Mouse (Mus musculus): ENCODE data around the gene Mrgbp. TPM values are rescaled to one million over a fixed set of nuclear protein-coding genes. Genes with fewer than 3 reads are reported as not detected.

The Mrgbp gene
- polyA plus RNA-seq (2015; fragmentation: Nextera tagmentation; extraction: Ambion mirVana): 10.9 and 12.5 TPM in 2 replicates

DNA sequence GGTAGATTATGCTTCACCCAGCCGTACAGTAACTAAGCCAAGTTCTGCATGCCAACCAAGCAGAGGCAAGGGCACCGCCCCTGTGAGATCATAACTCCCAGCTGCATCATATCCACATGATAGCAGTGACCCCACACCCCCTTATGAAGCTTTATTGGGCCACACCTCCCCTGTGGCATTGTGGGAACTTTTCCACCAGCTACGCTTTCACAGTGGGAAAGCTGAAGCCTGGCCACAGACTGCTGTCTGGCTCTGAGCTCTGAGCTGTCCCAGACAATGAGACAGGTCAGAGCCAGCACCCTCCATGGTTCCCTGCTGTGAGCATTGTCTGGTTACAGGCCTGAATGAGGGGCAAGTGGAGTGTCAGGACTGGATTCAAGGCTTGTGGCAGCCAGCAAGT, at the start of gene Mrgbp:
Gene Mrgbp (plus strand): TSS at position 303 of the 400 bp plus-strand sequence.
- 68% methylated on average over 3 of the region's 3 CpGs for WGBS (ENCODE audit: insufficient replicate concordance)
- ATAC-seq (ENCODE audit: low read depth): no peak
- H3K4me2 ChIP-seq: peak within 1 kb of the TSS; percentile 93; the same call in 1 of the 2 replicates
- no peak within 1 kb of the TSS for H3K27ac ChIP-seq
- no peaks in the 10 kb centered on the region for H3K9me3 ChIP-seq (replicated peaks)
- H3K27me3 ChIP-seq: no peaks in the 10 kb centered on the region
- peaks cover 23% of the 10 kb centered on the region for H3K4me1 ChIP-seq (replicated peaks)
- H3K9ac ChIP-seq: no peak within 1 kb of the TSS
- DNase-seq: no peak
- peak within 1 kb of the TSS; percentile 86; the same call in 1 of the 2 replicates for H3K4me3 ChIP-seq (replicated peaks)
- H3K36me3 ChIP-seq: peaks cover 15% of the 10 kb centered on the region

DNA sequence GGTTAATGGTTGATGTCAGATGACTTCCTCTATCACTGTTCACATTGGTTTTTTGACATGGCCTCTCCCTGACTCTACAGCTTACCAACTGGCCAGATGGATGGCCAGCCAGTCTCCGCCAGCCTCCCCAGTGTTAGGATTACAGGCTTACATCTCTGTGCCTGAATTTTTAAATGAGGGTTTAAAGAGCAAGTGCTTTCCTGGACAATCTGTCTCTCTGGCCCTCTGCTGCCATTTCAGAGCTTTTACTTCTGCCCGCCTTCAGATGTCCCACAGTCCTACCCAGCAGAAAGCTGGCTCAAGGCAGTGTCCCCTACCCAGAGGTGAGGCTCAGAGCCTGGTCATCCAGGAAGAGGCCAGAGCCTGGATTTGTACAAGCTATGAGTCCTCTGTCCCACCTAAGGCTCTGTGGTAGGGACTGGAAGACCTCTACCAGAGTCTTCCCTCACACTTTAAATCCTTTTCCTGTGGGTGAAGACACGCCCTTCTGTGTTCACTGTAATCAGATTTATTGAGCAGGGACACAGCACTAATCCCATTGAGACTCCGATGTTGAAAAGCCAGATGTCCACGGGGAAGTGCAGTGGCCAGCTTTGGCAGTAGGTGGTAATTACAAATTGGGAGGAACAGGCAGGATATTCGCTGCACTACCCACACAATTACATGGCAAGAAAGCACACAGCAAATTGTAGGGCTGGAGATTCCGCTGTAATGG, 49.3 kb upstream of the Mrgbp start:
- H3K27ac ChIP-seq: no peak overlapping the region
- WGBS (ENCODE audit: insufficient replicate concordance): 57% methylated on average over 7 of the region's 7 CpGs
- no peak for ATAC-seq (ENCODE audit: low read depth)
- H3K9me3 ChIP-seq (replicated peaks): no peaks in the 10 kb centered on the region
- DNase-seq: no peak
- H3K27me3 ChIP-seq: peaks cover 11% of the 10 kb centered on the region; the same call in 1 of the 2 replicates
- no peaks in the 10 kb centered on the region for H3K36me3 ChIP-seq
- H3K9ac ChIP-seq: no peak overlapping the region
- no peaks in the 10 kb centered on the region for H3K4me1 ChIP-seq (replicated peaks)
- H3K4me2 ChIP-seq: no peak overlapping the region
- H3K4me3 ChIP-seq (replicated peaks): no peak overlapping the region

- H3K4me2 ChIP-seq: no peak overlapping the region
- H3K4me1 ChIP-seq (replicated peaks): no peaks in the 10 kb centered on the region
- 56% methylated on average over 6 of the region's 6 CpGs for WGBS (ENCODE audit: insufficient replicate concordance)
- DNase-seq: no peak
- peaks cover 8% of the 10 kb centered on the region; the same call in 1 of the 2 replicates for H3K27me3 ChIP-seq
- H3K36me3 ChIP-seq: no peaks in the 10 kb centered on the region
- no peak for ATAC-seq (ENCODE audit: low read depth)
- no peaks in the 10 kb centered on the region for H3K9me3 ChIP-seq (replicated peaks)
- no peak overlapping the region for H3K27ac ChIP-seq
- H3K9ac ChIP-seq: no peak overlapping the region
- H3K4me3 ChIP-seq (replicated peaks): no peak overlapping the region
These were observed 48.6 kb upstream of the Mrgbp start for GRCm38 (mm10) chr2:180532386-180532995.

- H3K36me3 ChIP-seq: no peaks in the 10 kb centered on the region
- DNase-seq: no peak
- H3K9ac ChIP-seq: no peak overlapping the region
- H3K9me3 ChIP-seq (replicated peaks): no peaks in the 10 kb centered on the region
- no peak overlapping the region for H3K4me3 ChIP-seq (replicated peaks)
- H3K27ac ChIP-seq: no peak overlapping the region
- WGBS (ENCODE audit: insufficient replicate concordance): 28% methylated on average over 4 of the region's 4 CpGs
- no peak overlapping the region for H3K4me2 ChIP-seq
- no peaks in the 10 kb centered on the region for H3K4me1 ChIP-seq (replicated peaks)
- peaks cover under 1% of the 10 kb centered on the region; the same call in 1 of the 2 replicates for H3K27me3 ChIP-seq
- no peak for ATAC-seq (ENCODE audit: low read depth)
These were observed 47.9 kb upstream of the Mrgbp start for GRCm38 (mm10) chr2:180533237-180533636.

GRCm38 (mm10) chr2:180543675-180544074, 37.4 kb upstream of the Mrgbp start:
- ATAC-seq (ENCODE audit: low read depth) (no peak), DNase-seq (no peak)
- WGBS (ENCODE audit: insufficient replicate concordance): 42% methylated on average over 2 of the region's 2 CpGs
- Histone ChIP-seq H3K4me1 (replicated peaks) (no peaks in the 10 kb centered on the region), H3K4me3 (replicated peaks) (no peak overlapping the region), H3K4me2 (no peak overlapping the region), H3K9ac (no peak overlapping the region), H3K36me3 (no peaks in the 10 kb centered on the region), H3K27ac (no peak overlapping the region), H3K9me3 (replicated peaks) (no peaks in the 10 kb centered on the region), H3K27me3 (no peaks in the 10 kb centered on the region)

DNA sequence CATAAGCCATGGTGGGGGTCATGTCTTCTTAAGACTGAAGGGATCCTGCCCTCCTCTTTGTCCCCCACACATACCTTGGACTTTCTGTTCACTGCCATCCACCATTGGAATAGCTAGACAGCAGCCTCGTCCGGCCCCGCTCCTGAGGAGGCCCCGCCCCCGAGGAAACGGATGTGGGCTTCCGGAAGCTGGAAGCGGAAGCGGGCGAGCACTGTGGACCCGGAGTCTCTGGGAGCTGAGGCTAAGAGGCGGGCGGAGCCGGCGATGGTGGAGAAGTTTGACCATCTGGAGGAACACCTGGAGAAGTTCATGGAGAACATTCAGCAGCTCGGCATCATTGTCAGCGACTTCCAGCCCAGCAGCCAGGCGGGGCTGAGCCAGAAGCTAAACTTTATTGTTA, 36.1 kb upstream of the Mrgbp start:
- H3K27me3 ChIP-seq: no peaks in the 10 kb centered on the region
- H3K9me3 ChIP-seq (replicated peaks): no peaks in the 10 kb centered on the region
- no peak overlapping the region for H3K4me2 ChIP-seq
- no peak for DNase-seq
- H3K27ac ChIP-seq: no peak overlapping the region
- H3K9ac ChIP-seq: no peak overlapping the region
- no peak for ATAC-seq (ENCODE audit: low read depth)
- 51% methylated on average over 18 of the region's 18 CpGs for WGBS (ENCODE audit: insufficient replicate concordance)
- H3K4me1 ChIP-seq (replicated peaks): no peaks in the 10 kb centered on the region
- H3K4me3 ChIP-seq (replicated peaks): no peak overlapping the region
- H3K36me3 ChIP-seq: no peaks in the 10 kb centered on the region

DNA sequence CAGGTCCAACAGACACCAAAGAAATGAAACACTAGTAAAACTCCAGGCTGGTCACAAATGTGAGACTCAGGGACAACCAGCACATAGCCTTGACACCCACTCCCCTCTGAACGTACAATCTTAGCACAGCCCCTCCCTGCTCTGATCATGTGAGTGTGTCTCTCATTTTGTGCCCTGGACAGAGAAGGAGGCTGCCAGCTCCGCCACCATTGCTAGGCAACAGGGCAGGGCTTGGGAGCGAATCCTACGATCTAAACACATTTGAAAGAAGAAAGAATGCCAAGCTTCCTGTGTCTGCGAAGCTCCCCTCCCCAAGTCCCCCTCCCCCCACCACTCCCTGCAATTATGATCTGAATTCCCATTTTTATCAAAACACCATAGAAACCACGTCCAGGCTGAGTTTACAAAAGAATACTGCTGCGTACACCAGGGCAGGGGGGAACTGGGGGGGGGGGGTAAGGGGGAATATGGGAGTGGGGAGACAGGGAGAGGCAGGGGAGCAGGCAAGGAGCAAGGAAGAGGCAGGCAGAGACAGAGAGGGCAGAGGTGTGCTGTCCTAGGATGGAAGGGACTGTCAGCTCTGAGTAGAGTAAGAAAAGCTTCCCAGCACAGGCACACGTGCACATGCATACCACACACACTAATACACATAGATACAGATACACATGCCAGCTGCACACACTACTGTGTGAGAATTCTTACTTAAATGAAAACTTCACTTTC, 33.6 kb upstream of the Mrgbp start:
- Histone ChIP-seq H3K9ac (no peak overlapping the region), H3K4me1 (replicated peaks) (no peaks in the 10 kb centered on the region), H3K4me3 (replicated peaks) (no peak overlapping the region), H3K27ac (no peak overlapping the region), H3K27me3 (no peaks in the 10 kb centered on the region), H3K36me3 (no peaks in the 10 kb centered on the region), H3K9me3 (replicated peaks) (no peaks in the 10 kb centered on the region), H3K4me2 (no peak overlapping the region)
- ATAC-seq (ENCODE audit: low read depth) (no peak), DNase-seq (no peak)
- WGBS (ENCODE audit: insufficient replicate concordance): 29% methylated on average over 8 of the region's 8 CpGs

DNA sequence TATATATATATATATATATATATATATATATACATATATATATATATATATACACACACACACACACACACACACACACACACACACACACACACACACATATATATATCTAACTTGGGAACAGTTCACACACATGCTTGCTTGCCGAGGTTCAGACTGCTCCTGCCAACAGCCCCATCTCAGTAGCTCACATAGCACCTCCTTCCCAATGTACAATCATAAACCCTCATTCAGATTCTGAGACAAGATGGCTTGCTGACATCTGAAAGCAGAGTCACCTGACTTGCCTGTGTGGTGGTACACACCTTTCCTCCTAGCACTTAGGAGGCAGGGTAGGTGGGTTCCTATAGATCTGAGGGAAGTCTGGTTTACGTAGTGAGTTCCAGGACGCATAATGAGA, 28.8 kb upstream of the Mrgbp start:
- Histone ChIP-seq H3K27me3 (no peaks in the 10 kb centered on the region), H3K9me3 (replicated peaks) (no peaks in the 10 kb centered on the region), H3K4me3 (replicated peaks) (no peak overlapping the region), H3K36me3 (no peaks in the 10 kb centered on the region), H3K9ac (no peak overlapping the region), H3K4me1 (replicated peaks) (no peaks in the 10 kb centered on the region), H3K27ac (no peak overlapping the region), H3K4me2 (no peak overlapping the region)
- ATAC-seq (ENCODE audit: low read depth) (no peak), DNase-seq (no peak)
- 78% methylated on average over 3 of the region's 3 CpGs for WGBS (ENCODE audit: insufficient replicate concordance)

GRCm38 (mm10) chr2:180555219-180555618, 25.9 kb upstream of the Mrgbp start:
- Histone ChIP-seq H3K4me1 (replicated peaks) (no peaks in the 10 kb centered on the region), H3K9me3 (replicated peaks) (no peaks in the 10 kb centered on the region), H3K9ac (no peak overlapping the region), H3K27ac (no peak overlapping the region), H3K27me3 (no peaks in the 10 kb centered on the region), H3K36me3 (no peaks in the 10 kb centered on the region), H3K4me2 (no peak overlapping the region), H3K4me3 (replicated peaks) (no peak overlapping the region)
- ATAC-seq (ENCODE audit: low read depth) (no peak), DNase-seq (no peak)
- WGBS (ENCODE audit: insufficient replicate concordance): 47% methylated on average over 3 of the region's 3 CpGs

DNA sequence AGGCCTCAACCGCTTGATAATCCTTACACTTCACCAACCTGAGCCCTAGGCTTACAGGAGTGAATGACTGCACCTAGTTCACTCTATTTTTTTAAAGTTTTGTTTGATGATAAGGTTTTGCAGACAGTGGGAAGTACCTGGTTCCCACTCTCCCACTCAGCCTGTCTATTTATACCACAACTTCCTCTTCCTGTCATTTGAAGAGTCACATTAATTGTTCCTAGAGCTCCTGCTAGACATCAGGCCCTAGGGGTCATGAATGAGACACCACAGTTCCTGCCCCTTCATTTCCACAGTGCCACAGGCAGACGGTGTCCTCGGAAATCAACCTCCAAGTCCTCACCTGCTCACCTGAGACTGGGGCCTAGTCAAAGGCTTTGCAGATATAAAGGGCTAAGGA, 24.6 kb upstream of the Mrgbp start:
- Histone ChIP-seq H3K9ac (no peak overlapping the region), H3K4me3 (replicated peaks) (no peak overlapping the region), H3K27ac (no peak overlapping the region), H3K4me2 (no peak overlapping the region), H3K36me3 (no peaks in the 10 kb centered on the region), H3K9me3 (replicated peaks) (no peaks in the 10 kb centered on the region), H3K27me3 (no peaks in the 10 kb centered on the region), H3K4me1 (replicated peaks) (no peaks in the 10 kb centered on the region)
- DNase-seq (no peak), ATAC-seq (ENCODE audit: low read depth) (no peak)
- WGBS (ENCODE audit: insufficient replicate concordance): 30% methylated on average over 3 of the region's 3 CpGs

DNA sequence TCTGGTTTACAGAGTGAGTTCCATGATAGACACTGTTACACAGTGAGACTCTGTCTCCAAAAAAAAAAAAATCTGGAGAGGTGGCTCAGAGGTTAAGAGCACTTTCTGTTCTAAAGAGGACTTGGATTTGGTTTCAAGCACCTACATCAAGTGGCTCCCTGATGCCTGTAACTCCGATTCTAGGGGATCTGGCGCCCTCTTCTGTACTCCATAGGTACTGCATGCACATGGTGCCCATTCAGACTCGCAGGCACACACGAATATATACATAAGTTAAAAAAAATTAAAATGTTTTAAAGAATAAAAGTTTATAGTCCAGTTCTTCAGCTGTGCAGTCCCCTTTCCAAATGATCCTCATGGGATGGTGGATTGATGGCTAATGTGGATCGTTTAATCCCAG, 20.9 kb upstream of the Mrgbp start:
- H3K9ac ChIP-seq: no peak overlapping the region
- DNase-seq (no peak), ATAC-seq (ENCODE audit: low read depth) (no peak)

More for the DNA sequence above, 20.9 kb upstream of the Mrgbp start:
- H3K27ac ChIP-seq: no peak overlapping the region
- H3K9me3 ChIP-seq (replicated peaks): no peaks in the 10 kb centered on the region
- no peaks in the 10 kb centered on the region for H3K36me3 ChIP-seq
- no peaks in the 10 kb centered on the region for H3K4me1 ChIP-seq (replicated peaks)
- H3K27me3 ChIP-seq: no peaks in the 10 kb centered on the region
- WGBS (ENCODE audit: insufficient replicate concordance): 42% methylated on average over 5 of the region's 5 CpGs
- no peak overlapping the region for H3K4me3 ChIP-seq (replicated peaks)
- no peak overlapping the region for H3K4me2 ChIP-seq
